Mouse (Mus musculus): ENCODE data around the gene Ptgds.
A peak's percentile ranks its signal among the peaks of the same experiment; 100 is the strongest.

Gene Ptgds

DNA sequence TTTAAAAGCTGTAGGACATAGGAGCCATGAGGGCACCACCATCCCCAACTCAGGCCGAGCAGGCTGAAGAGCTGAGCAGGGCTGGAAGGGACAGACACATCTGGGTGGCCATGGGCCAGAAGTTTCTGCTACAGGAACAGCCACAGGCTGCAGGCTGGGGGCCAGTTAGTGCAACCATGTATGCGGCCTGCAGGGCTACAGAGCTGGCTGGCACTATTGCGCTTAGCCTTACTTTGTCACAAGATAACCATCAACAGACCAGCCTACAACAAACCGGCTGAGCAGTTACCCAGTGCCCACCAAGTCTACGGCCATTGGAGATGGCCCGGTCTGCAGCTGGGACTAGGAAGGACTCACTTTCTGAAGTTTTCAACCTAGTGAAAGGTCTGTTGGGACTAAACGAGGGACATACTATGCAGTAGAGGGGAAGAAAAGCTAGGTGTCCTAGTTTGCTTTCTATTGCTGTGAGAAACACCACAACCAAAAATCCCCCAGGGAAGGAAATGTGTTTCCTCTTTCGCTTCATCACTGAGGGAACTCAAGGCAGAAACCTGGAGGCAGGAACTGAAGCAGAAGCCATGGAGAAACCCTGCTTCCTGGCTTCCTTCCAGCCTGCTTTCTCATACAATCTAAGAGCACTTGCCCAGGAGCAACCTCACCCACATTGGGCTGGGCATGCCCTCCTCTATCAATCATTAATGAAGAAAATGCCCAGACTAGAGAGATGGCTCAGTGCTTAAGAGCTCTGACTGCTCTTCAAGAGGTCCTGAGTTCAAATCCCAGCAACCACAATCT, 18.8 kb downstream of the Ptgds start:
- DNase-seq (ENCODE audit: low spot score in 2 of 2): no peak

DNA sequence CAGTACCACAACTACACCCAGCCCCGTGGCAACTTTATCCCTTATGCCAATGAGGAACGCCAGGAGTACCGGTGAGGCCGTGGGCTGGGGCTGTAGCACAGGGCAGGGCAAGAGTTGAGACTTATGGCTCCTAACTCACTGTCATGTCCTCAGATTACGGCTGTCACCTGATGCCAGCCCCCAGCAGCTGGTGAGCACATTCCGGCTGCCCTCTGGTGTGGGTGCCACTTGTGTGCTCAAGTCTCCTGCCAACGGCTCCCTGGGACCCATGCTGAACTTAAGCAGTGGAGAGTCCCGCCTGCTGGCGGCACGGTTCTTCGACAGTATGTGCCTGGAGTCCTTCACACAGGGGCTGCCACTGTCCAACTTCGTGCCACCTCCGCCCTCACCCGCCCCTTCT, 27.2 kb downstream of the Ptgds start:
- DNase-seq (ENCODE audit: low spot score in 2 of 2): no peak

DNA sequence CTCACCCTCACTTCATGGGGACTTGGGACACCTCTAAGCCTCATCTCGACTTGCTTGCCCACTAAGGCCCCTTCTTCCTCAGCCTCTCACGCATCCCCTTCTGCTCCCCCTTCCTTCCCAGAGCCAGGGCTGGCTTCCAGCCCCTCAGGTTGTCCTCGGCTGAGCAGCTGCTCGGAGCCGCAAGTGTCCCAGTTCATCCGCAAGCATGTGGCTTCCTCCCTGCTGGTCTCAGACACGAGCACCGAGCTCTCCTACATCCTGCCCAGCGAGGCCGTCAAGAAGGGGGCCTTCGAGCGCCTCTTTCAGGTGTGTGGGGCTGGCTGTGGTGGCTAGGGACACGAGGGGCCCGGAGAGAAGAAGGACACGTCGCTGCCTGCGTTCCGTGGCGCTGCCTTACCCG, 28.8 kb downstream of the Ptgds start:
- no peak for DNase-seq (ENCODE audit: low spot score in 2 of 2)

DNA sequence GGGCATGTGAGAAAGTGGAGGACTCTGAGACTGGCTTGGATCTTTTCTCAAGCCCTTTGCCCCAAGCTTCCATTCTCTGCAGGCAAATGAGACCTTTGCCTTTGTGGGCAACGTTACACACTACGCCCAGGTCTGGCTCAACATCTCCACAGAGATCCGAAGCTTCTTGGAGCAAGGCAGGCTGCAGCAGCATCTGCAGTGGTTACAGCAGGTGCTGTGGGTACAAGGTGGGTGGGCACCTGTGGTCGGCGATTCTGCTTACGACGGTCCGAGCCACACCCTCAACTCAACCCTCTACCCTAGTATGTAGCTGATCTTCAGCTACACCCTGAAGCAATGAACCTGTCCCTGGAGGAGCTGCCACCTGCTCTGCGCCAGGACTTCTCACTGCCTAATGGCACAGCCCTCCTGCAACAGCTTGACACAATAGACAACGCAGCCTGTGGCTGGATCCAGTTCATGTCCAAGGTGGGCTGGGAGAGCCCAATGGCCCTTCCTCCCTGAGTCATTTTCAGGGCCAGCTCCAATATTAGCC, 33.5 kb downstream of the Ptgds start:
- no peak for DNase-seq (ENCODE audit: low spot score in 2 of 2)

DNA sequence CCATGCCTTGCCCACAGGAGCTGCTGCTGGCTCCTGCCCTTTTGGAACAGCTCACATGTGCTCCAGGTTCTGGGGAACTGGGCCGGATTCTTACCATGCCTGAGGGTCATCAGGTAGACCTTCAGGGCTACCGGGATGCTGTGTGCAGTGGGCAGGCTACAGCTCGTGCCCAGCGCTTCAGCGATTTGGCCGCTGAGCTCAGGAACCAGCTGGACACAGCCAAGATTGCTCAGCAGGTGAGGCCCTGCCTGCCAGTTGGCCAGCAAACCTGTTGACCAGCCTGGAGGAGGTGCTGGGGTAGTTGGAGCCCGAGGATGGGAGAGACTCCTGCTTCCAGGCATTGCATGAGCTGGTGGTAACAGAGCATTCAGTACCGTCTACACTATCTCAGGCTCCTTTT, 35.6 kb downstream of the Ptgds start:
- DNase-seq (ENCODE audit: low spot score in 2 of 2): no peak

DNA sequence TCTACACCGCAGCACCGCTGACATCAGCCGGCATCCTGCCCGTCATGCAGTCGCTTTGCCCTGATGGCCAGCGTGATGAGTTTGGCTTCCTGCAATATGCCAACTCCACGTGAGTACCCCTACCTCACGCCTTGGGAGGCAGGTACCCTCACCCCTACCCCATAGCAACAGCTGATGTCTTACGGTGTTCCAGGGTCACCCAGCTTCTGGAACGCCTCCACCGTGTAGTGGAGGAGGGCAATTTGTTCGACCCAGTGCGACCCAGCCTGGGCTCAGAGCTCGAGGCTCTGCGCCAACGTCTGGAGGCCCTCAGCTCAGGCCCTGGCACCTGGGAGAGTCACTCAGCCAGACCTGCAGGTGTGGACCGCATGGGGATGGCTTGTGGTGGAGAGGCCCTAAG, 36.7 kb downstream of the Ptgds start:
- DNase-seq (ENCODE audit: low spot score in 2 of 2): no peak

DNA sequence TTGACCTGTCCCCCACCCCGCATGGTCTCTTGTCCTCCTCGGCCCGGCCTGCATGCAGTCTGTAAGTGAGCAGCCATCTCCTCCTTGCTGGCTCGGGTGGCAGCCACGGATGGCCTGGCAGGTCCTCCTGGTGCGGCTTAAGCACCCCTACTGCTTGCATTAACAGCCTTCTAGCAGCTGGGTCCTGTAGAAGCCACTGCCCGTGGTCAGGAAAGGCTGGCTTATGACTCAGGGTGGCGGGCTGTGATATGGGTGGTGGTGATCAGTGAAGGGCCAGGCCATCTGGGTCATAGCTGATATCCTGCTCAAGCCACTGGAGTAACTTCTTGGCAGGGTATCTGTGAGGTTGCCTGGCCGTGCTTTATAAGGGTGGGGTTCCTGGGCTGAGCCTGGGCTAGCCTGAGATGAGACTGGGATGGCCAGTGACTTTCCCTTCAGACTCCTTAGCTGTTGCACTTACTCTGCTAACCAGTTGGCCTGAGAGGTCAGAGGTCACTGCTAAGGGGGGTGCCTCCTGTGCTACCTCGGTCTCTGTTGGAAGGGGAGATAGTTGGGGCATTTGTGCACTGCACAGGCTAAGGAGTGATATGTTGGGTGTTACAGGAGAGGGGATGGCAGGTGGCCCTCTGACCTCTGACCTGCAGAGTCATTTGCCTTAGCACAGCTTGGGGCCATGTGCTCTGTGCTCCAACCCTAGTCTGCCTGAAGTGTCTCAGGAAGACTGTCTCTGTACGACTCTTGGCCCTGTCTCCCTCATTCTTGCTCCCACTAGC, 37.3 kb downstream of the Ptgds start:
- DNase-seq (ENCODE audit: low spot score in 2 of 2): no peak

DNA sequence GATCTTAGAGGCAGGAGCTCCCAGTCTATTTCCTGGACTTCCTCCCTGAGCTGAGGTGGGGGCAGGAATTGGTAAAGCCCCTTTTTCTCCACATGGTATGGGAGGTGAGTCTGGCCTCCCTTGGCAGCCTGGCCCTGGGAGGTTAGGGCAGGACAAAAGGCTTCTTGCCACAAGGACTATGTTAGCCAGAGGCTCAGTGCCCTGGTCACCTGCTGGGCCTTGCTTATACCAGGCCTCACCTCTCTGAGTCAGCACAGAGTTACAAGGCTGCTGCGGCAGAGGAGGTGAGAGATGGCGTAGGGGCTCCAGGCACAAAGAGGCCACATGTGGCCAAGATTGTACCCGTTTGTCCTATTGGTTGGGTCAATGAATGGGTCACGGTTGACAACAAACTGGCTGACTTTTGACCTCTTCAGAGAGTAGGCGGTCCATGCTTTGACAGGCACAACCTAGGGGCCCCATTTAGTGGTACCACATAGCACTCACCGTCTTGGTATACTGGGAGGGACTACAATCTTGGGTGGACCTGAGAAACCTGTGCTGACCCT, 38.5 kb downstream of the Ptgds start:
- DNase-seq (ENCODE audit: low spot score in 2 of 2): no peak

DNA sequence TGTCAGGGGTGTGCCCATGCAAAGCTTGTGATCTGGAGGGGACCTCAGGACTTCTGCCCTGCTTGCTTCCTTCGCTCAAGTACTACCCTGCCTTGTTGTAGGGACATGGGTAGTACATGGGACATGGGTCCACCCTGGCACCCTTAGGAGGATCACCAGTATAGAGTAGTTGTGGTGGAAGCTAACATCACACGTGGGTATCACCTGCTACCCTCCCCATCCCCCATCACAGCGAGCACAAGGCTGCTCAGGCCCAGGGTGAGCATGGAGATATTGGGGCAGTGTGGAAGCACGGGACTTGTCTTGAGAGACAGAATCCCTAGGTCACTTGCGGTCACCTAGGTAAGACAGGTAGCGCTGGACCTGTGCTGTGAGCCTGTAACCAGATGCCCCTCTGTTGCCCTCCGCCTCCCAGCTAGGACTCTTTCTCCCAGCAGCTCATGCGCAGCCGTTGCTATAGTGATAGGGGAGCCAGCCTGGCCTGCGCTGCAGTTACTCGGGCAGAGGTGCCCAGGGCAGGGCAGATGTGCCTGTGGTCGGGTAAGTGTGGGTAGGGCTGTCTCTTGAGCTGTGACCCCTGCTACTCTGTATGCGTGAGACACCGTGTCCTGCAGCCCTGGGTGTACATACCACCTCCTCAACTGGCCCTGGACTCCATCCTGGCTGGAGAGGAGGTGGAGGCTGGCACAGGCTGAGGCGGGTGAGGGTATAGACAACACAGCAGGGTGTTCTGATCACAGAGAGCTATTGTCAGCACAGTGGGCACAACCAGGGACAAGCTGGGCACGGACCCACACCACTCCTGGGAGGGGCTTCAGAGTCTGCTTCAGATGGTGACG, 39.2 kb downstream of the Ptgds start:
- no peak for DNase-seq (ENCODE audit: low spot score in 2 of 2)

DNA sequence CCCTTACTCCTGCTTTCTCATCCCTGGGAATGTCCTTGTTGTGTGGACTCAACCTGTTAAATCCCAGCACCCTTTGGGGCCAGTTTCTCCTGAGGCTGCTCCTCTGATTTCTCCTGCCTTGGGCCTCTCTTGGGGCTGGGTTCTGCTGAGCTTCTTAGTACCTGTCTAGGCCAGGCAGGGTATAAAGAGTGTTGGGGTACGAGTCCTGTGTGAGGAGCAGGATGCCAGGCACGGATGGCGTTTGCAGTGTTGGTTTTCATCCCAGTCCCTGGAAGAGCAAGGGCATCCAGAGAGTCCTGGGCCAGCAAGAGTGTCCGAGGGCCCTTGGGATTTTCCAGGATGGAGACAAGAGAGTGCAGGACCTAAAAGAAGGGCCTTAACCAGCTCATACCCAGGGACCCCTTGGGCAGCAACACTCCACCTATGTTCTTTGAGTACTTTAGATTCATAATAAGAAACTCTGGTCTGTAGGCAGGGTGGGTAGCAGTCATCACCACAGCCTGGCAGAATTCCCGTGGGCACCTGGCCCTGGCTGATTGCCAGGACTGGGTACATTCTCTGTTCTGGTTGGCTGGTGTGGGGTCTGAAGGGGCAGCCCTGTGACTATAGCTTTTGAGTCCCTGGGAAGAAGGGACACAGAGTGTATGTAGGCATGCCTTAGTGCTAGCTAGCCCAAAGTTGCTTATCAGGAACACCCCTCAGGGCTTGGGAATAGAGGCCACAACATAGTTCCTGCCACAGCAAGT, 40.2 kb downstream of the Ptgds start:
- DNase-seq (ENCODE audit: low spot score in 2 of 2): no peak

DNA sequence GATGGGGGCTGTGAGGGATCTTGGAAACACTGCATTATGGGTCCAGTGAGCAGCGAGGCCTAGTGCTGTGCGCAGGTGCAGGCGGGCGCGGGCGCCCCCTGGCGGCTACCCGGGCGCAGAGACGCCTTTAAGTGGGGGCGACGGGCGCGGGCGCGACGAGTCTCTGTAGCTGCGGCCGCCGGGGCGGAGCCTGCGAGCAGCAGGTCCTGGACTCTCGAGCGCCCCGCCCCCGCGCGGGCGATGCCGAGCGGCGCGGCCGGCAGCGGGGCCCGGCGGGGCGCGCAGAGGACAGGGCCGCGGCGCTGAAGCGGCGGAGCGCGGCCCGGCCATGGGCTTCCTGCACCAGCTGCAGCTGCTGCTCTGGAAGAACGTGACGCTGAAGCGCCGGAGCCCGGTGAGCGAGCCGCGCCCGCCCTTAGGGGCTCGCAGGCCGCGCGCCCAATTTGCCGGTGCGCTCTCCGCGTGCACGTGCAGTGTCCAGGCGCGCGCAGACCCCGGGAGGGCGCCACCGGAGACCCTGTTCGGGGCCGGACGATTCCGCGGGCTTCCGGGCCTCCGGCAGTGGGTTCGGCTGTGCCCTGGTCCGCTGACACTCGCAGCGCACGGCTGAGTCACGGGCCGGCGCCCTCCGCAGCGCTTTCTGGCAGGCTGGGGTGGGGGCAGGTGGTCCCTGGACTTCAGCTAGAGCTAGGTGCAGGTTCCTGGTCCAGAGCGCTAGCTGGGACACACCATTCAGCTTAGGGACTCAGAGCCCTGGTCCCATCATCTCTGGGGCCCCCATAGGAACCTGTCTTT, 41.2 kb downstream of the Ptgds start, which contains the start of gene Abca2:
Gene Abca2, plus strand, starts transcription at position 262 of the 795 bp plus-strand sequence.
- peak; percentile 89 to 93 for DNase-seq (ENCODE audit: low spot score in 2 of 2)

DNA sequence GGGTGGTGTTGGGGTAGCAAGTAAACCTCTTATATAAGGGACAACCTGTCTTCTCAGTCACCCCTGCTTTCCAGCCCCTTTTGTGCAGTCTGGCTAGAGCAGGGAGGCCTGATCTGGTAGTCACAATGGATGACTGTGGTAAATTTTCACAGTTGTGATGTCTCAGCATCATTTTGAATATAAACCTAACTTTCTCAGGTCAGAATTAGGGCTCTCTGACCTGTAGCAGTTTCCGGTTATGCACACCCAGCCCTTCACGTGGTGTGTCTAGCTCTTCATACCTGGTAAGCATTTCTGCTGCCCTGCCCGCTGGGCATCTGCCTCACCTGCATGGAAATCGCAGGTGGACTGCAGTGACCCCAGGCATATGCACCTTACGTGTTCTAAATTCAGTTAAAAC, 42.6 kb downstream of the Ptgds start:
- DNase-seq (ENCODE audit: low spot score in 2 of 2): no peak

DNA sequence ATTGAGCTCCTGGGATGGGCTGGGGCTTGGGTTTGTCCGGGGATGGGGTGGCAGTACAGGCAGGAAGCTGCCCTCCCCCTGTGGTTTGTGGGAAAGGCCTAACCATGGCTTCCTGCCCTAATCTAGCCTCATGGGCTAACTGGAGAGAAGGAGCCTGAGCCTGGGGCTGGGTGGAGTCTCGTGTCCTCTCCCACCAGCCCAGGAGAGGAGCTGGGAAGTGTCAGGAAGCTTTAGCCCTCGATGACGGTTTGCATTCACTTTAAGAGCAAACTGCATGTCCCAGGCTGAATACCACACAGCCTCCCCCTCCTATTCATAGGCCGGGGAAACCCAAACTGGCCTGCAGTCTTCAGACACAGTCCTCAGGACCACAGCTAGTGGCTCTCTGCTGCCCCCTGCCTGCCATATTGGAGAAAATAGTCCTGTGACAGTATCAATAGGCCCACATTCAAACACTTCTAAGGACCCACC, 43.1 kb downstream of the Ptgds start:
- peak; percentile 29 to 69 for DNase-seq (ENCODE audit: low spot score in 2 of 2)

DNA sequence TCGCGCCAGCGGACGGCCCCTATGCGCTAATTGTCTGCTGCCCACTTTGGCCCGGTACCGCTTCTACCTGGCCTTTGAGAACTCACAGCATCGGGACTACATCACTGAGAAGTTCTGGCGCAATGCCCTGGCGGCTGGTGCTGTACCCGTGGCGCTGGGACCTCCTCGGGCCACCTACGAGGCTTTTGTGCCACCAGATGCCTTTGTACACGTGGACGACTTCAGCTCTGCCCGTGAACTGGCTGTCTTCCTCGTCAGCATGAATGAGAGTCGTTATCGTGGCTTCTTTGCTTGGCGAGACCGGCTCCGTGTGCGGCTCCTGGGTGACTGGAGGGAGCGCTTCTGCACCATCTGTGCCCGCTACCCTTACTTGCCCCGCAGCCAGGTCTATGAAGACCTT, 44.4 kb downstream of the Ptgds start:
- DNase-seq (ENCODE audit: low spot score in 2 of 2): no peak

DNA sequence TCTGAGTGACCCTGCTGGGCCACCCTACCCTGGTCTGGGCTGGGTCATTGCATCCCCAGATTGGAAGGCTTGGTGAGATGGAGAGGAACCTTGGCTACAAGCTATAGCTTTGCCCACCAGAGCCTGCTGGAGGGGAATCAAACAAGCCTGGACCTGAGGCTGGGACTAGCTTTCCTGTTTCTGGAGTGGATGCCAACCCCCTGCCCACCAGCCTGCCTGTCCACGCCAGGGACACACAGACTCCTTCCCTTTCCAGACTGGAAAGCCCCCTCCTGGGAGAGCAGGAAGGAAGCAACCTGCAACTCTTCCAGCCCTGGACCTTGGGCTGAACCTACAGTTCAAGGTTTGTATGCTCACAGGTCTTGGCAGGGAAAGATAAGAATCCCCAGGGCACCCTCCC, 46.2 kb downstream of the Ptgds start:
- DNase-seq (ENCODE audit: low spot score in 2 of 2): no peak

DNA sequence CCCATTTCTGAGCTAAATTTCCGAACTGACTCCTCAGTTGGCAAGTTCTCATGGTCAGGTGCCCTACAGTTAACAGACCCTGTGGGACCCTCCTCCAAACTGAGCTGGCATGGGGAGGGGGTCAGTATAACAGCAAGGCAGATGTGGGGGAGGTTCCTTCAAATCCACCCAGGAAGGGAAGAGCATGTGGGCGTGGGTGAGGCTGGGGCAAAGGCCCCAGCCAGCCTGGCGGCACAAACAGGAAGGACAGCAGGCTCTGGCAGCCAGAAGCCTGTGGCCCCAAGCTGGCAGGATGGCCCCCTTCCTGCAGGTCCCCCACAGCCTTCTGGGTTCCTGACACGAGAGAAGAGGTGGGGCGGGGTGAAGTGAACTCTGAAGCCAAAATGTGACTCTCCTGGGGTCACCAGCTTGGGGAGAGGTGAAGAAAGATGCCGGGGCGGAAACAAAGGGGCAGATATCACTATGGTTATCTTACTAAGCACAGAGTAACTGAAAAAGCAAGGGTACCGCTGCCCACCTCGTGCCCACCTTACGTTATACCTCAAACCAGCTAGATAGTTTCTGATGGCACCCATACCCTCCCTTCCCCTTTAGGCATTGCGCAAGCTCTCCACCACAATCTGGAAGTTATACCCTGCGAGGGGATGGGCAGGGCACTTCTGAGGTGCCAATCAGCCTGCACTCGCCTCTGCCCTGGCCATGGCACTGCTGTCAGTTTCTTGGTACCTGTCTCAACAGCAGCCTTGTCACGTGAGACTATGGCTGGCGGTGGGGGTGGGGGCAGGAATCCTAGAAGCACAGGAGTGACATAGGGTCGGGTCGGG, 47.0 kb downstream of the Ptgds start, which contains the start of gene Fut7:
Gene Fut7, plus strand, starts transcription at position 681 of the 824 bp plus-strand sequence.
- peak in 1 of 2 experiments; percentile 27 for DNase-seq (ENCODE audit: low spot score in 2 of 2)

DNA sequence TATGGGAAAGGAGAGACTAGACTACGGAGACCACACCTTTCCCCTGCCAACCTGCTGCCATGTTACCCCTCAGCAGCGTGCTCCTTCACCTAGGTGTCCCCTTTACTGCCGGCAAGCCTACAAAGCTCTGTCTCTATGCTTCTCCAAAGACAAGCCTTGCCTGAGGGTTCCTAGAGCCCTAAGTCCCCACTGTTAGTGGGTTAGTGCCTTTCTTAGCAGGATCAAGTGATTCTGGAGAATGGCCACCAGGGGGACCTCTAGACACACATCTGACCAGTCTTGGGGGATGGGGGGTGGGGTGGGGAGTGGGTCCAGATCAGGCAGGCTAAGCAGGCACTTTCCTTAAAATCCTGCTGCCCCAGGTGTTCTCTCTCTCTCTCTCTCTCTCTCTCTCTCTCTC, 48.0 kb downstream of the Ptgds start:
- DNase-seq (ENCODE audit: low spot score in 2 of 2): no peak

DNA sequence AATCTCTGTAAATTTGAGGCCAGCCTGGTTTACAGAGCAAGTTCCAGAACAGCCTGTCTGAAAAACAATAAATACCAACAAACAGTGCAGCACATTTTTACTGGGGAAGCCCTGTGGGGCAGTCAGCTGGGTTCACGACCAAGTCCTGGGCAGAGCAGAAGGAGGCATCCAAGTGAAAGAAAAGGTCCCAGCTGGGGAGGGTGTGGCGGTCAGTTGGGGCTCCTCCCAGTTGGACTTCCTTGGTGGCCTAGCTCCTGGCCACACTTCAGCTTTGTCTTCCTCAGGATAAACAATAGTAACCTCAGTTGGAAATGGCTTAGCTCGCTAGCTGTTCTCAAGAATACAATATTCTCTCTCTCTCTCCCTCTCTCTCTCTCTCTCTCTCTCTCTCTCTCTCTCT, 52.4 kb downstream of the Ptgds start:
- DNase-seq (ENCODE audit: low spot score in 2 of 2): peak in 1 of 2 experiments; percentile 31

Data from heart, adult 9 months (tissue).